Mouse (Mus musculus) layer of hippocampus, adult 18-20 months (tissue): Measurements from ENCODE around the gene Gm12216. TPM values are rescaled to one million over a fixed set of nuclear protein-coding genes. Genes with fewer than 3 reads are reported as not detected.
"Not testable (repeated sequence)": the region's sequence is repeated elsewhere in the genome, so short reads cannot be mapped to it uniquely, and the experiment has no call there.

ENCODE experiments used
- DNase-seq, 2 experiments: peaks; one replicate each; pipeline ENCODE4 v3.0.0; 2022; ENCODE audit warnings: low spot score in 2 of 2
- total RNA-seq, 2 experiments: library from RNA; stranded (reverse); gene quantifications; 2 replicates each; pipeline ENCODE4 v1.2.3; 2021

Gene Gm12216
- total RNA-seq, 2 experiments from 2014 or later, result 7.4 to 7.9 TPM

- no peak for DNase-seq
Observed at GRCm38 (mm10) chr11:53772536-53772935, 86.5 kb downstream of the Gm12216 start.

- DNase-seq, result no peak
Observed at GRCm38 (mm10) chr11:53771001-53771744, 87.9 kb downstream of the Gm12216 start.

DNA sequence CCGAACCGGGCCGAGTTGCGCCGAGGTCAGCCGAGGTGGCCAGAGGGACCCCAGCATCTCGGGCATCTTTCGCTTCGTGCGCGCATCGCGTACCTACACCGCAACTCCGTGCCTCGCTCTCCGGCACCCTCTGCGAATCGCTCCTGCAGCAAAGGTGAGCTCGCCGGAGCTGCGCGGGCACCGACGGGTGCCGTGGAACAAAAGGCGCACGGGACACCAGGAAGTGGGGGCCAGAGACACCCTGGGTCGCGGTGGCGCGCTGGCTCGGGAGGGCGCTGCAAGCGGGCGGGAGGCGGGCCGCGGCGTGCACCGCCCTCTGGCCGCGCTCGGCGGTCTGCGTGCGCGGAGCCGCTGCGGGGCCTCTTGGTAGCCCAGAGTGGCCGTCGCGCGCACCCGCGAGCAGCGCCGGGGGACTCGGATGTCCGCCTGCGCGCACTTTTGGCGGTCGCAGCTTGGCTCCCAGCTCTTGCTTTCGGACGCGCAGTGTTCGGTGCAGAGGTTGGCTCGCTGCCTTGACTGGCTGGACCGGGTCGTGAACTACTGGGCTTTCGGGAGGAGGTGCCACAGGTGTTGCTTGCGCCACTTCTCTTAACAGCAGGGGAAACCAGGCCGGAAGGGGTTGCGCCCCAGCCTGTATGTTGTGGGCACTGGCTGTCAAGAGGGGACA, 88.8 kb downstream of the Gm12216 start:
- DNase-seq, result peak; percentile 53 to 58

DNA sequence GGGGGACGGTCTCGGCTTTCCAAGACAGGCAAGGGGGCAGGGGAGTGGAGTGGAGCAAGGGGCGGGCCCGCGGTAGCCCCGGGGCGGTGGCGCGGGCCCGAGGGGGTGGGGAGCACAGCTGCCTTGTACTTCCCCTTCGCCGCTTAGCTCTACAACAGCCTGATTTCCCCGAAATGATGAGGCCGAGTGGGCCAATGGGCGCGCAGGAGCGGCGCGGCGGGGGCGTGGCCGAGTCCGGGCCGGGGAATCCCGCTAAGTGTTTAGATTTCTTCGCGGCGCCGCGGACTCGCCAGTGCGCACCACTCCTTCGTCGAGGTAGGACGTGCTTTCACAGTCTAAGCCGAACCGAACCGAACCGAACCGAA, 89.3 kb downstream of the Gm12216 start, which contains the start of gene Irf1:
TSS of gene Irf1 (plus strand) at position 255 of the 365 bp plus-strand sequence.
- peak; percentile 79 to 87 for DNase-seq

GRCm38 (mm10) chr11:53769185-53769576, 89.9 kb downstream of the Gm12216 start:
- DNase-seq, result no peak

DNA sequence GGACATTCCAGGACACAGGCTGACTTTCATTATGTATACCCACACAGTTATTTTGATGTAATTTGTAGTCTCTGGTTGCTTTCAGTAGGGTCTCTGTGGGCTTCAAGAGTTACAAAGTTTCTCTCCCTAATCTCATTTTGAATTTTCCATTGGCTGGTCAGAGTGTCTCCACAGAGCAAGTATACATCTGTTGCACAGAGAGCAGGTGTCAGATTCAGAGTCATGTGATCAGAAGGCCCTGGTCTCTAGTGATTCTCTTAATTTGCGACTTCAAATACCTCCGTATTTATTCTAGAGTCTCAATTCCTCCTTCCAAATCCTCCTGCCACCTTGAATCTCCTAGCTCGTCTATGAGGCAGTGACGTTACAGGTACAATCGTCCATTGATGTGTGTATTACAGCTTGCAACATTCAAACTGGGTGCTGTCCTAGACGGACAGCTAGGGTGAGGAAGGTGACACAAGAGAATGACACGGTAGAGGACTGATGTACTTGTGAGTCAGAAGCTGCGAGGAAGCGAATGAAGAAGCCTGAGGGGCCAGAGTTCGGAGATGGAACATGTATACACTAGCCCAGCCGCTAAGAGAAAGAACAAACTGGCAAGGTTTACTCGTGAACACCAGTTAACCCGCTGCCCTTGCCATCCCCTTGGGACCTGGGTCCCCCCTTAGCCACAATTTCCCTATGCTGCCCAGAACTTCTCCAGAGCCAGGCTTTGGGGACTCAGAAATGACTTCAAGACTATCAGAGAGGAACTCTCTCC, 90.5 kb downstream of the Gm12216 start:
- DNase-seq, result no peak

- DNase-seq, result no peak
Observed at GRCm38 (mm10) chr11:53764581-53764980, 94.5 kb downstream of the Gm12216 start.

DNA sequence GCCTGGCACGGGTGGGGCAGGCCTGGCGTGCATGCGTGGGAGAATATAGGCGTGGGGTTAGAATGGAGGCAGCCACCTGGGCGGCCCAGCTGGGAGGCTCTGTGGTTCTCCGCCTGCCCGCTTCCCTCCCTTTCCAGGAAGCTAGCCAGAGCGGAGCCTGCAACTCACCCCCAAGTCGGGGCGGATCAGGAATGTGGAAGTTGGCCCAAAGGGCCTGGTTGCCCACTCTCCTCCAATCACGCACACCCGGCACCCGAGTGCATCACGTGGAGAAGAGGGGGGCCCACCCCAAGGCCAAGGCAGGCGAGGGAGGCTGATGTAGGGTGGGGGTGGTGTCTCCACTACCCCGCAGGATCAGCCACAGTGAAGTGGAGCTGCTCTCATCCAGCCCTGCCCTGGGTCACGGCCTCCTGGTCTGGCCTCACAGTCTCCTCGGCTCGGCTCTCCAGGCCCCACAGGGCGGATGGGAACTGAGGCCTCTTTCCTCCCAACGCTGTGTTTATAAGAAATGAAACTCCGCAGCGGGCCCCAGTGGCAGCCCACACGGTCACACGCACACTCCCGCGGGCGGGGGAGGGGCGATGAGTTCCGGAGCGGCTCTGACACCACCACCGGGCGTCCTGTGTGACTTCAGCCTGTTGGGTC, 95.4 kb downstream of the Gm12216 start:
- DNase-seq, result peak; percentile 59 to 80

DNA sequence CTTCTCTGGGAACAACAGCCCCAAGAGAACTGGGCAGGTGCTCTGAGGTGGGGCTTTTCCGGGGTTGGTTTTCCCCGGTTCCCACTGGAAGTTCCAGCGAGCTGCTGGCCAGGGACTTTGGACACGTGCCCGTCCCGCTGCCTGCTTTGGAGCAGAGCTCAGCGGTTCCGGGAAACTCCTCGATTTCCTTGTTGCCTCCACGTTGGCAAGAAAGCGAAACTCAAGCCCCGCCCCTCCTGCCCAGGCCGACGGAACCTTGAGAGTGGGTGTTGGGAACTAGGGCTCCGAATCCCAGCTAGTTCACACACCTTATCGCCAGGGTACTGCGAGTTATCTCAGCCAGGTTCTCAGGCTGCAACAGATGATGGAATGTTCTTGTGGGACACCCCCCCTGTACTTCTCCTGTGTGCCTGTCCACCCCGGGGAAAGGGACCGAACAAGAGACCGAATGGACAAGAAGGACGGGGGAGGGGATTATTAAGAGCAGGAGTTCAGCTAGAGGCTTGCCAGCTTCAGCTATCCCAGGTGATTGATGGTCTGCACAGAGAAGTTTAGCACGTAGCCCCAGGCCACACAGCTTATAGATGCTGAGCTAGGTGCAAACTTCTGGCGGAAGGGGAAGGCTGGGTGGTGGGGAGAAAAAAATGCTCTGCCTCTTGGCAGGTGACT, 96.1 kb downstream of the Gm12216 start:
- peak in 1 of 2 experiments; percentile 29 for DNase-seq

- no peak for DNase-seq
Observed at GRCm38 (mm10) chr11:53762426-53762825, 96.6 kb downstream of the Gm12216 start.

DNA sequence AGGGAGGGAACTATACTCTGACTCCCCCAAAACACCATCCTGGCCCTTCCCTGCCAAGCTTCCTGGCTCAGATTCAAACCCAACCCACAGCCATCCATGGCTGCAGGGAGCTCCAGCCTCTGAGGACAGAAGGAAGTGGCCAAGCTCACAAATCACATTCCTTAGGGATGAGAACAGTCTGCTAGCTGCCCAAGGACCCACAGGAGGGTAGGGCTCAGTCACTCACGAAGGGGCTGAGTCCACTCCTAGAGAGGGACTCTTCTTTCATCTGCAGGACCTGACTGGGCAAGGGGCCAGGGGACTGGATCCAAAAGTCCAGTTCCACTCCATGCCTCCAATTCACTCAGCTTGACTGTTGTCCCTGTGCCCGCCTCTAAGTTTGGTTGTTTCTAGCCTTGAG, 97.2 kb downstream of the Gm12216 start:
- DNase-seq, result no peak

DNA sequence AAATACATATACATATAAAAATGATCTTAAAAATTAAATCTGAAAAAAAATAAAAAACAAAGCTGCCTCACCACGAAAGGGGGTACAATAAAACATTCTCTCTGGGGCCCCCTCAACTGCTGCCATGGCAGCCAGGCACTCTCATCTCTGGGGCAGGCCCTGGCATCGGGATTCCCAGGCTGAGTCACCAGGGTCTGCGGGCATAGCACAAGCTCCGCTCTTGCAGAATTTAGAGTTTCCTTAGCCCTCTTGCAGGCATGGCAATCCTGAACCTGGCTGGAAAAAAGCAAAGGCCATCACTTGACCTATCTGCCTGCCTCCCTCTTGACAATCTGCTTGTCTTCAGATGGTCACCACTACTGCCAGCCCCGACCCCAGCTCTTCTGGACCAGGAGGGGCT, 97.8 kb downstream of the Gm12216 start:
- no peak for DNase-seq

DNA sequence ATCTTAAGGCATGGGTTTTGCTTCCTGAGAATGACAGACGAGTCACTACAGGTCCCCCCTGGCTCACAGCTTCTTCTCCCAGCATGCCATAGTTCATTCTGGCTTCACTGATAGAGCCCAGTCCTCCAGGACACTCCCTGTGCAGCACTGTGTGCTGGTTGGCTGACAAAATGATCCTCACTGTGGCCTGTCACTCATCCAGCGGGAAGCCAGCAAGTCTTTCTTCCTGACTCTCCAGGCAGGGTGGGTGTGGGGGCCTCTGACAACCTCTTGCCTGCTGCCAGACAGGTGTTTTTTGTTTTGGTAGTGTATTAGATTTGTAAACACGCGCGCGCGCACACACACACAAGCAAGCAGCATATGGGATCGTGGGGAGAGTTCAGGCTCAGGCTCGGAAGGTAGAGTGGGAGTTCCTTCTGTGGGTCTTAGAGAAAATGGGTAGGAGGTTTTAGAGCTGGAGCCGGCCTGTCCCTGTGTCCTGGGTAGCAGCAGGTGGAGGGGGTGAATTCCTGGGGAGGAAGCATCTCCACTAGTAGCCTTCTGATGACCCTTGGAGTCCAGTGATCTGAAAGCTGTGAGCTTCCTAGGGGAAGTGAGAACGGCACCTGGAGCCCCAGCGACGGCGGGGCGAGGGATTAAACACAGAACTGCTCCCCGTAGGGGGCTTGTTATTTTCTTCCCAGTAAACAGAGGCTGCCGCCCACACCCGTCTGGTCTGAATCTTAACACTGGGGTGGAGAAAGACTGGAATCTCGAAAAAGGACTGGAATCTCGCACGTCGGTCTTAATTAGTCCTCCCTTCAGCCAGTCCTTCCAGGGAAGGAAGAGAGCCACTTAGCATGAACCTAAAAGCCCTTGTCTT, 99.3 kb downstream of the Gm12216 start:
- DNase-seq, result no peak

DNA sequence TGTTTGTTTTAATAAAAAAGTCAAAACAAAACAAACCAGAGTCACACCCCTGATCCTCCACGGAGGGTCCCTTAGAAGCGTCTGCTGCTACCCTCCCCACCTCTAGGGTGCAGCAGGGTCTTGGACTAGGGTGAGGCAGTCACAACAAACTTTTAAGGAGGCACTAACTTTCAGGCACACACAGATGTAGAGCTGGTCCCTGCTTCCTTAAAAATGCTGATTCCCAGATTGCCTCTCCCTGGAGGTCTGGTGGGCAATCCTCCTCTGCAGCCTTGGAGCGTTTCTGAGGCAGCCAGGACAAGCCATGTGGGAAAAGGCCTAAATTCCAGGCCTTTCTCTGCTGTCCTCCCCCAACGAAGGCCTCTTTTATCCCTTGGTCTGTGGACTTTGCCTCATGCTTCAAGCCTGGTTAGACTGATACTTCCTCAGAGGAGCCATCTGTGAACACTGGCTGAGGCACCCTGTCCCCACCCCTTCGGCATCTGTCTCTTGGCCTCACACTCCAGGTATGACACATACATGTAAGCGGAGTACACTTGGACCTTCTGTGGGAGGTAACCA, 100.2 kb downstream of the Gm12216 start:
- no peak for DNase-seq

DNA sequence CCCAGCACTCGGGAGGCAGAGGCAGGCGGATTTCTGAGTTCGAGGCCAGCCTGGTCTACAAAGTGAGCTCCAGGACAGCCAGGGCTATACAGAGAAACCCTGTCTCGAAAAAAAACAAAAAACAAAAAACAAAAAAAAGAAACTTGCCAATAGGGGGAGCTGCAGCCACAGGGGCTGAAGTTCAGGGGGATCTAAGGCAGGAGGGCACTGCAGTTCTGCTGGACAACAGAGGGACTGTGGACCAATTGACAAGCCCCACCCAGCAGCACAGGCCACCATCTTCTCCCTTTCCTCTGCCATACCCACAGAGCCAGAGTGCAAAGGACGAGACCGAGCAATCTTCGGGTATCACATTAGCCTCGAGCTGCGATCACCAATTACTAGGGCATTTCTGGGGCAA, 101.0 kb downstream of the Gm12216 start:
- not testable (repeated sequence) for DNase-seq

DNA sequence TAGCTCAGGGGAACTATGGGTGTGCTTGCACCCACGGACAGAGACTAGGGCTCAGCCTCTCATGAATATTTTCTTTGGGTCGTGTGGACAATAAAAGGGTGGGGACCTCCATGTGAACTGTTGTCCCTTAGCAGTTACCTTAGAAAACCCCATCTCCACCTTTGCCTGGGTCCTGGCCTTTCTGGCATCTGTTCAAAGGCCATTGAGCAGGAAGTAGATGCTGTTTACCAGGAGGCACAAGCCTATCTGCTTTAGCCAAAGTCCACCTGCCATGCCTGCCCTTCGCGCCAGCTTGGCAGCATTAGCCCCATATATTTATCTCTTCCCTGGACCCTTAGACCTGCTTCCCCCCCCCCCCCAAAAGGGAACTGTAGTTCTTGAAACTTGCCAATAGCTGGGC, 101.4 kb downstream of the Gm12216 start:
- no peak for DNase-seq

GRCm38 (mm10) chr11:53755011-53755595, 104.0 kb downstream of the Gm12216 start:
- DNase-seq, result no peak

GRCm38 (mm10) chr11:53749716-53750352, 109.2 kb downstream of the Gm12216 start:
- DNase-seq, result no peak

GRCm38 (mm10) chr11:53749306-53749705, 109.8 kb downstream of the Gm12216 start:
- DNase-seq, result no peak
